In the genomic region with DNA sequence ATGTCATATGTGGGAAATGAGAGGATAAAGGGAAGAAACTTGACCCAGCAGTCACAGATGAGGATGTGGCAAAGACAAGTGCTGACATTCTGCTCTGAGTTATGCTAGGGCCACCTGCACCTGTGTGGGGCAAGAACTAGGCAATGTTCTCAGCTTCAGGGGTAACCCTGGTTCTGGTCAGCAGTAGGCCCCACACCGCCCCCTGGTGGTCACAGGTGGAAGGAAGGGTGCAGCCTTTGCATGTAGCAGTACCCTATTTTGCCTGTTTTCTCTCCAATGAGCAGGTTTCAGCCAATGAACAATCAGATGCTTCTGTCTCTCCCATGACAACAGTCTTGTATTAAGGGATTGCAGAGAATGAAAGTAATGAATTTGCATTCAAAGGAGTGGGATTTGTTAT, we compare ENCODE assay signal across 9 mouse cellular contexts. TPM values are rescaled to one million over a fixed set of nuclear protein-coding genes. Genes with fewer than 3 reads are reported as not detected.
DNase-seq lines count a peak whose midpoint lies in the region; ATAC-seq and TF ChIP-seq lines count a peak whose summit lies in the region.
"Had no signal": no experiment of that assay in that cellular context is flagged by ENCODE, and none has a peak within 500 bp of the region (broad histone marks: within the 10 kb centered on the region; RNA-seq: fewer than 3 reads in every experiment).

No protein-coding gene starts in this region.

- 0 out of 2 replicates have a peak, but pooled peaks cover 6% of the 10 kb centered on the region for H3K4me1 ChIP-seq in hindbrain, embryonic 10.5 days (replicated peaks)
- H3K4me1 ChIP-seq in hindbrain, embryonic 12.5 days, result no peaks in the 10 kb centered on the region
- H3K4me1 ChIP-seq in forebrain, embryonic 13.5 days, result no peaks in the 10 kb centered on the region
- no peaks in the 10 kb centered on the region for H3K4me1 ChIP-seq in hindbrain, embryonic 11.5 days (replicated peaks; ENCODE audit: control insufficient read depth, insufficient read depth, low read length)
- no peaks in the 10 kb centered on the region for H3K4me1 ChIP-seq in midbrain, postnatal 0 days (ENCODE audit: insufficient read depth, low read length)
- no peaks in the 10 kb centered on the region for H3K4me1 ChIP-seq in stomach, postnatal 0 days (replicated peaks; ENCODE audit: control insufficient read depth, insufficient read depth)
- H3K4me1 ChIP-seq: liver, embryonic 15.5 days had no signal

- peak; percentile 84 for DNase-seq in hindbrain, embryonic 10.5 days (ENCODE audit: low spot score)
- peak; percentile 74 for DNase-seq in brain, embryonic 14.5 days (ENCODE audit: low read depth)
- DNase-seq in hindbrain, embryonic 11.5 days (ENCODE audit: low spot score), result peak; percentile 87
- DNase-seq in left cerebral cortex, postnatal 25 days (ENCODE audit: low spot score in 2 of 2), result peak; percentile 64 to 66
- DNase-seq in midbrain, postnatal 0 days (ENCODE audit: low spot score), result peak; percentile 58
- peak; percentile 82 for DNase-seq in stomach, postnatal 0 days (ENCODE audit: low spot score)

- H3K27me3 ChIP-seq in hindbrain, embryonic 10.5 days (ENCODE audit: insufficient read depth, poor library complexity, severe bottlenecking), result no peaks in the 10 kb centered on the region
- no peaks in the 10 kb centered on the region for H3K27me3 ChIP-seq in hindbrain, embryonic 12.5 days
- H3K27me3 ChIP-seq in forebrain, embryonic 13.5 days, result no peaks in the 10 kb centered on the region
- H3K27me3 ChIP-seq in hindbrain, embryonic 11.5 days (ENCODE audit: control insufficient read depth, insufficient read depth, low read length), result no peaks in the 10 kb centered on the region
- H3K27me3 ChIP-seq in midbrain, postnatal 0 days (ENCODE audit: insufficient read depth, low read length), result no peaks in the 10 kb centered on the region
- H3K27me3 ChIP-seq in stomach, postnatal 0 days (ENCODE audit: control insufficient read depth, insufficient read depth, low read length), result no peaks in the 10 kb centered on the region
- H3K27me3 ChIP-seq: liver, embryonic 15.5 days had no signal

- H3K9ac ChIP-seq in hindbrain, embryonic 12.5 days, result no peak overlapping the region
- no peak overlapping the region for H3K9ac ChIP-seq in forebrain, embryonic 13.5 days
- no peak overlapping the region for H3K9ac ChIP-seq in hindbrain, embryonic 11.5 days (ENCODE audit: low read depth, low read length)
- H3K9ac ChIP-seq in midbrain, postnatal 0 days (replicated peaks; ENCODE audit: low read length, poor library complexity, severe bottlenecking), result no peak overlapping the region
- H3K9ac ChIP-seq in stomach, postnatal 0 days (ENCODE audit: low read length), result no peak overlapping the region
- H3K9ac ChIP-seq: liver, embryonic 15.5 days had no signal

- peak; percentile 94 for TF ChIP-seq CTCF in brain, embryonic 14.5 days (IDR thresholded peaks at IDR 0.05; ENCODE audit: borderline replicate concordance, extremely low read depth, insufficient read depth, insufficient read length)
- peak; percentile 90 for TF ChIP-seq CTCF in midbrain, postnatal 0 days (IDR thresholded peaks at IDR 0.05)
- peak; percentile 95 for TF ChIP-seq CTCF in stomach, postnatal 0 days (IDR thresholded peaks at IDR 0.05; ENCODE audit: low read depth)

- no peak overlapping the region for H3K4me3 ChIP-seq in hindbrain, embryonic 10.5 days
- no peak overlapping the region for H3K4me3 ChIP-seq in hindbrain, embryonic 12.5 days
- no peak overlapping the region for H3K4me3 ChIP-seq in forebrain, embryonic 13.5 days
- no peak overlapping the region for H3K4me3 ChIP-seq in hindbrain, embryonic 11.5 days (ENCODE audit: low read depth, low read length)
- no peak overlapping the region for H3K4me3 ChIP-seq in midbrain, postnatal 0 days (ENCODE audit: low read depth, low read length)
- no peak overlapping the region for H3K4me3 ChIP-seq in stomach, postnatal 0 days (ENCODE audit: low read depth, low read length)
- H3K4me3 ChIP-seq: liver, embryonic 15.5 days had no signal

- peaks cover 97% of the 10 kb centered on the region for H3K36me3 ChIP-seq in hindbrain, embryonic 10.5 days
- peaks cover 91% of the 10 kb centered on the region for H3K36me3 ChIP-seq in hindbrain, embryonic 12.5 days
- peaks cover 98% of the 10 kb centered on the region for H3K36me3 ChIP-seq in forebrain, embryonic 13.5 days (ENCODE audit: poor library complexity, severe bottlenecking)
- no peaks in the 10 kb centered on the region; the same call in 1 of the 2 replicates for H3K36me3 ChIP-seq in hindbrain, embryonic 11.5 days (ENCODE audit: control insufficient read depth, insufficient read depth, low read length)
- peaks cover 61% of the 10 kb centered on the region for H3K36me3 ChIP-seq in midbrain, postnatal 0 days (ENCODE audit: insufficient read depth, low read length)
- peaks cover 30% of the 10 kb centered on the region for H3K36me3 ChIP-seq in stomach, postnatal 0 days (ENCODE audit: control insufficient read depth, insufficient read depth, low read length)

- ATAC-seq in hindbrain, embryonic 12.5 days (ENCODE audit: low FRiP score), result no peak
- peak; percentile 45; the same call in 1 of the 2 replicates for ATAC-seq in forebrain, embryonic 13.5 days
- no peak for ATAC-seq in hindbrain, embryonic 11.5 days (ENCODE audit: low FRiP score)
- peak; percentile 49; the same call in 1 of the 2 replicates for ATAC-seq in midbrain, postnatal 0 days (ENCODE audit: low FRiP score)
- ATAC-seq in stomach, postnatal 0 days (ENCODE audit: low FRiP score, low TSS enrichment), result peak; percentile 54

- intact Hi-C loops in left cerebral cortex, postnatal 25 days (cut with DNase I), result loop anchor here (2.0 kb wide), 1 partner anchor 41 kb away; no protein-coding TSS in a partner anchor

- TF ChIP-seq POLR2A in brain, embryonic 14.5 days (IDR thresholded peaks at IDR 0.05; ENCODE audit: borderline replicate concordance, extremely low read depth, insufficient read depth, insufficient read length, poor library complexity, severe bottlenecking), result no peak

- 0% methylated on average over 1 of the region's 1 CpGs for WGBS in hindbrain, embryonic 10.5 days
- 0% methylated on average over 1 of the region's 1 CpGs for WGBS in hindbrain, embryonic 12.5 days
- WGBS in forebrain, embryonic 13.5 days, result 0% methylated on average over 1 of the region's 1 CpGs
- WGBS in hindbrain, embryonic 11.5 days, result 0% methylated on average over 1 of the region's 1 CpGs
- WGBS in midbrain, postnatal 0 days, result 0% methylated on average over 1 of the region's 1 CpGs
- 6% methylated on average over 1 of the region's 1 CpGs for WGBS in stomach, postnatal 0 days

- no peak overlapping the region for H3K4me2 ChIP-seq in hindbrain, embryonic 12.5 days (replicated peaks)
- no peak overlapping the region for H3K4me2 ChIP-seq in forebrain, embryonic 13.5 days
- H3K4me2 ChIP-seq in hindbrain, embryonic 11.5 days (replicated peaks; ENCODE audit: low read depth, low read length), result no peak overlapping the region
- no peak overlapping the region for H3K4me2 ChIP-seq in midbrain, postnatal 0 days (ENCODE audit: low read depth, low read length, poor library complexity, severe bottlenecking)
- no peak overlapping the region for H3K4me2 ChIP-seq in stomach, postnatal 0 days (replicated peaks; ENCODE audit: low read depth)
- H3K4me2 ChIP-seq: liver, embryonic 15.5 days had no signal

- no peak for TF ChIP-seq EP300 in stomach, postnatal 0 days (optimal IDR thresholded peaks at IDR 0.05)

- no peaks in the 10 kb centered on the region for H3K9me3 ChIP-seq in hindbrain, embryonic 10.5 days
- H3K9me3 ChIP-seq in hindbrain, embryonic 12.5 days (replicated peaks), result no peaks in the 10 kb centered on the region
- no peaks in the 10 kb centered on the region for H3K9me3 ChIP-seq in forebrain, embryonic 13.5 days (replicated peaks)
- no peaks in the 10 kb centered on the region for H3K9me3 ChIP-seq in hindbrain, embryonic 11.5 days (ENCODE audit: control insufficient read depth, low read length)
- no peaks in the 10 kb centered on the region for H3K9me3 ChIP-seq in midbrain, postnatal 0 days (ENCODE audit: low read length)
- H3K9me3 ChIP-seq in stomach, postnatal 0 days (ENCODE audit: control insufficient read depth, low read length), result no peaks in the 10 kb centered on the region
- H3K9me3 ChIP-seq: liver, embryonic 15.5 days had no signal

- H3K27ac ChIP-seq in hindbrain, embryonic 10.5 days, result no peak overlapping the region
- no peak overlapping the region for H3K27ac ChIP-seq in hindbrain, embryonic 12.5 days
- H3K27ac ChIP-seq in forebrain, embryonic 13.5 days, result no peak overlapping the region
- no peak overlapping the region for H3K27ac ChIP-seq in hindbrain, embryonic 11.5 days (ENCODE audit: low read depth, low read length)
- H3K27ac ChIP-seq in midbrain, postnatal 0 days (ENCODE audit: low read depth, low read length), result no peak overlapping the region
- no peak overlapping the region for H3K27ac ChIP-seq in stomach, postnatal 0 days (replicated peaks)
- H3K27ac ChIP-seq: liver, embryonic 15.5 days had no signal

RNA-seq across cellular contexts. Expression of gene Trmt44, which starts 11.4 kb away (rescaled TPM):
- polyA plus RNA-seq in hindbrain, embryonic 10.5 days (2016; fragmentation: Nextera tagmentation; extraction: Ambion mirVana), result 8.2 and 9.1 TPM in 2 replicates
- polyA plus RNA-seq in hindbrain, embryonic 12.5 days (2016; fragmentation: Nextera tagmentation; extraction: Ambion mirVana), result 8.4 and 9.4 TPM in 2 replicates
- polyA plus RNA-seq in brain, embryonic 14.5 days (2012; rRNA removed), result 7.3 and 7.9 TPM in 2 replicates
- polyA plus RNA-seq in forebrain, embryonic 13.5 days (2015; fragmentation: Nextera tagmentation; extraction: Ambion mirVana), result 7.3 and 9.1 TPM in 2 replicates
- 7.8 and 9.3 TPM in 2 replicates for polyA plus RNA-seq in hindbrain, embryonic 11.5 days (2014; fragmentation: Nextera tagmentation; extraction: Ambion mirVana)
- total RNA-seq in left cerebral cortex, postnatal 25 days (2021), result 1 to 10 TPM; 7.6 to 8.7 TPM
- 5.8 and 11.3 TPM in 2 replicates for total RNA-seq in midbrain, postnatal 0 days (2014; rRNA removed)
- 3.4 and 4.9 TPM in 2 replicates for polyA plus RNA-seq in midbrain, postnatal 0 days (2015; fragmentation: Nextera tagmentation; extraction: Ambion mirVana)
- 2.9 and 3.2 TPM in 2 replicates for polyA plus RNA-seq in stomach, postnatal 0 days (2015; fragmentation: Nextera tagmentation; extraction: Ambion mirVana)

RNA-seq across cellular contexts. Expression of gene Acox3, which starts 19.4 kb away (rescaled TPM):
- polyA plus RNA-seq in hindbrain, embryonic 10.5 days (2016; fragmentation: Nextera tagmentation; extraction: Ambion mirVana), result 10.9 and 14.2 TPM in 2 replicates
- 16.3 and 19.7 TPM in 2 replicates for polyA plus RNA-seq in hindbrain, embryonic 12.5 days (2016; fragmentation: Nextera tagmentation; extraction: Ambion mirVana)
- polyA plus RNA-seq in brain, embryonic 14.5 days (2012; rRNA removed), result 28.4 and 29.7 TPM in 2 replicates
- 12.0 and 15.6 TPM in 2 replicates for polyA plus RNA-seq in forebrain, embryonic 13.5 days (2015; fragmentation: Nextera tagmentation; extraction: Ambion mirVana)
- 14.7 and 15.1 TPM in 2 replicates for polyA plus RNA-seq in hindbrain, embryonic 11.5 days (2014; fragmentation: Nextera tagmentation; extraction: Ambion mirVana)
- 10 to 100 TPM; 26.6 to 29.5 TPM for total RNA-seq in left cerebral cortex, postnatal 25 days (2021)
- total RNA-seq in midbrain, postnatal 0 days (2014; rRNA removed), result 27.5 and 29.5 TPM in 2 replicates
- 13.5 and 15.6 TPM in 2 replicates for polyA plus RNA-seq in midbrain, postnatal 0 days (2015; fragmentation: Nextera tagmentation; extraction: Ambion mirVana)
- 9.0 and 9.6 TPM in 2 replicates for polyA plus RNA-seq in stomach, postnatal 0 days (2015; fragmentation: Nextera tagmentation; extraction: Ambion mirVana)

RNA-seq across cellular contexts. Expression of gene Cpz, which starts 38.0 kb away (rescaled TPM):
- polyA plus RNA-seq in hindbrain, embryonic 10.5 days (2016; fragmentation: Nextera tagmentation; extraction: Ambion mirVana), result 4.7 and 5.0 TPM in 2 replicates
- polyA plus RNA-seq in hindbrain, embryonic 12.5 days (2016; fragmentation: Nextera tagmentation; extraction: Ambion mirVana), result 6.4 TPM in 2 replicates
- 2.3 and 4.4 TPM in 2 replicates for polyA plus RNA-seq in brain, embryonic 14.5 days (2012; rRNA removed)
- 0.37 and 0.43 TPM in 2 replicates for polyA plus RNA-seq in forebrain, embryonic 13.5 days (2015; fragmentation: Nextera tagmentation; extraction: Ambion mirVana)
- 5.3 and 6.4 TPM in 2 replicates for polyA plus RNA-seq in hindbrain, embryonic 11.5 days (2014; fragmentation: Nextera tagmentation; extraction: Ambion mirVana)
- total RNA-seq in left cerebral cortex, postnatal 25 days (2021), result under 1 TPM; 0.16 to 0.39 TPM
- 8.9 and 19.2 TPM in 2 replicates for total RNA-seq in midbrain, postnatal 0 days (2014; rRNA removed)
- polyA plus RNA-seq in midbrain, postnatal 0 days (2015; fragmentation: Nextera tagmentation; extraction: Ambion mirVana), result 1.7 and 2.3 TPM in 2 replicates
- polyA plus RNA-seq in stomach, postnatal 0 days (2015; fragmentation: Nextera tagmentation; extraction: Ambion mirVana), result 10.5 and 11.0 TPM in 2 replicates

Comparison
In these comparisons a context has a peak if more than half of its experiments do, and no peak if none do; other contexts are left out.
1. ATAC-seq: peak in forebrain, embryonic 13.5 days (single experiment), midbrain, postnatal 0 days (single experiment) and stomach, postnatal 0 days (single experiment); none in hindbrain, embryonic 12.5 days (single experiment) and hindbrain, embryonic 11.5 days (single experiment).
2. Peak in every context shown above with its lines, with median percentiles within 50 percentile points of each other: DNase-seq and CTCF ChIP-seq.